Mouse (Mus musculus) adipocyte (in vitro differentiated cells): Measurements from ENCODE around the gene Lonrf2.

Experiments used
- DNase-seq: peaks from one replicate; pipeline ENCODE4 v3.0.0-alpha.2; 2016; ENCODE audit warnings: low spot score

Gene Lonrf2

GRCm38 (mm10) chr1:38835568-38836476, 689 bp downstream of the Lonrf2 start:
- no peak for DNase-seq

GRCm38 (mm10) chr1:38834899-38835298, 1.6 kb downstream of the Lonrf2 start:
- DNase-seq = no peak

- no peak for DNase-seq
Observed at GRCm38 (mm10) chr1:38824926-38825325, 11.6 kb downstream of the Lonrf2 start.

GRCm38 (mm10) chr1:38823851-38824250, 12.7 kb downstream of the Lonrf2 start:
- no peak for DNase-seq

GRCm38 (mm10) chr1:38819691-38820090, 16.8 kb downstream of the Lonrf2 start:
- DNase-seq = no peak

- DNase-seq = no peak
Observed at GRCm38 (mm10) chr1:38817671-38818070, 18.8 kb downstream of the Lonrf2 start.

GRCm38 (mm10) chr1:38817268-38817667, 19.2 kb downstream of the Lonrf2 start:
- DNase-seq = no peak

- DNase-seq = peak; percentile 73
Observed at GRCm38 (mm10) chr1:38816306-38816705, 20.2 kb downstream of the Lonrf2 start.

GRCm38 (mm10) chr1:38807121-38807520, 29.4 kb downstream of the Lonrf2 start:
- no peak for DNase-seq

- no peak for DNase-seq
Observed at GRCm38 (mm10) chr1:38800402-38800801, 36.1 kb downstream of the Lonrf2 start.

GRCm38 (mm10) chr1:38799304-38799703, 37.2 kb downstream of the Lonrf2 start:
- DNase-seq = peak; percentile 61

GRCm38 (mm10) chr1:38796936-38797335, 39.6 kb downstream of the Lonrf2 start:
- DNase-seq = no peak

GRCm38 (mm10) chr1:38795496-38795895, 41.0 kb downstream of the Lonrf2 start:
- DNase-seq = no peak

GRCm38 (mm10) chr1:38791016-38791810, 45.3 kb downstream of the Lonrf2 start:
- no peak for DNase-seq

- DNase-seq = no peak
Observed at GRCm38 (mm10) chr1:38789988-38790602, 46.4 kb downstream of the Lonrf2 start.

- no peak for DNase-seq
Observed at GRCm38 (mm10) chr1:38788904-38789303, 47.6 kb downstream of the Lonrf2 start.

GRCm38 (mm10) chr1:38787443-38787842, 49.1 kb downstream of the Lonrf2 start:
- DNase-seq = peak; percentile 89

GRCm38 (mm10) chr1:38786358-38786757, 50.2 kb downstream of the Lonrf2 start:
- peak; percentile 66 for DNase-seq

GRCm38 (mm10) chr1:38778271-38778670, 58.2 kb downstream of the Lonrf2 start:
- no peak for DNase-seq

- DNase-seq = no peak
Observed at GRCm38 (mm10) chr1:38777500-38777899, 59.0 kb downstream of the Lonrf2 start.

- no peak for DNase-seq
Observed at GRCm38 (mm10) chr1:38775713-38776112, 60.8 kb downstream of the Lonrf2 start.

- DNase-seq = no peak
Observed at GRCm38 (mm10) chr1:38770676-38771075, 65.8 kb downstream of the Lonrf2 start.
